Mouse (Mus musculus): ENCODE results near the gene Lgals3bp. TPM values are rescaled to one million over a fixed set of nuclear protein-coding genes. Genes with fewer than 3 reads are reported as not detected.

The Lgals3bp gene
- total and polyA plus RNA-seq, 3 experiments, result 67.3 to 338 (median 146) TPM

DNA sequence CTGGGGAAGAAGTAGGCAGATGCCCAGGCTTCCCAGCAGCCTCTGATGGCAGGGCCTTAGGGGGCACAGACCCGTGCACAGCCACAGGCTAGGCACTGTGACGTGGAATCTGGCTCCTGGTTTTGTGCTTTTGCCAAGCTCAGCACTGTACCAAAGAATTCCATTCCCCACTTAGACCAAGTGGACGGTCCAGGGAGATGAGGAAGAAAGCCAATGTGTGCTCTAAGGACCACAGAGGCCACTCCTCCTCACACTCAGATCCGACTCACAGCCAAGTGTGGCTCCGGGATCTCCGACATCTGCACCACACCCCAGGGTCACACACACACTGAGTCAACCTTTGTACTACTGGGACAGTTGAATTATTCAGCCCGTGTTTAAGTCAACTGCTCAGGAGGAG is 14.2 kb upstream of the Lgals3bp start:
- no peaks in the 10 kb centered on the region for H3K9me3 ChIP-seq (replicated peaks; ENCODE audit: low read length)
- H3K27ac ChIP-seq (ENCODE audit: insufficient read depth, low read depth), result no peak overlapping the region
- in situ Hi-C loops (cut with MboI; ENCODE audit: low pct_ligation_motif_present, low pct_unique_long_range_greater_than_20kb, low sequenced_read_pairs), result no loop called here
- H3K4me3 ChIP-seq (replicated peaks in 1 of 3; ENCODE audit: low read depth in 2 of 3, low read length in 2 of 3, poor library complexity in 1 of 3), result no peak overlapping the region
- no peak overlapping the region for H3K9ac ChIP-seq (ENCODE audit: insufficient read depth, low read depth)
- no peak for DNase-seq (ENCODE audit: extremely low read depth)
- peaks cover 16% of the 10 kb centered on the region for H3K79me2 ChIP-seq (replicated peaks; ENCODE audit: control insufficient read depth, extremely low read depth, insufficient read depth, poor library complexity, severe bottlenecking)
- TF ChIP-seq IRF4 (IDR thresholded peaks at IDR 0.05; ENCODE audit: low read depth, low read length) (no peak), TBP (conservative IDR thresholded peaks at IDR 0.05; ENCODE audit: low read depth, low read length) (no peak), USF2 (conservative IDR thresholded peaks at IDR 0.05; ENCODE audit: low read depth, low read length) (no peak), CHD2 (IDR thresholded peaks at IDR 0.05; ENCODE audit: low read length) (no peak), POLR2AphosphoS2 (IDR thresholded peaks at IDR 0.05; ENCODE audit: low read depth, low read length) (no peak), MAZ (IDR thresholded peaks at IDR 0.05; ENCODE audit: low read depth, low read length) (no peak), HCFC1 (IDR thresholded peaks at IDR 0.05; ENCODE audit: low read depth, low read length) (no peak), SMC3 (IDR thresholded peaks at IDR 0.05; ENCODE audit: low read depth, low read length) (no peak), ZC3H11A (IDR thresholded peaks at IDR 0.05; ENCODE audit: low read depth, low read length) (no peak), MEF2A (IDR thresholded peaks at IDR 0.05; ENCODE audit: borderline replicate concordance, low read depth, low read length) (no peak), UBTF (IDR thresholded peaks at IDR 0.05; ENCODE audit: low read depth, low read length) (no peak), EP300 (IDR thresholded peaks at IDR 0.05; ENCODE audit: low read length) (no peak), RAD21 (IDR thresholded peaks at IDR 0.05; ENCODE audit: low read depth, low read length) (no peak), JUN (IDR thresholded peaks at IDR 0.05; ENCODE audit: insufficient read depth, low read depth, low read length) (no peak), NRF1 (IDR thresholded peaks at IDR 0.05; ENCODE audit: low read depth, low read length) (no peak), KAT2A (IDR thresholded peaks at IDR 0.05; ENCODE audit: insufficient replicate concordance, low read length) (no peak), USF1 (IDR thresholded peaks at IDR 0.05; ENCODE audit: low read depth, low read length) (no peak), NELFE (IDR thresholded peaks at IDR 0.05; ENCODE audit: low read depth, low read length) (no peak), CTCF (conservative IDR thresholded peaks at IDR 0.05 in 1 of 2, IDR thresholded peaks at IDR 0.05 in 1 of 2; ENCODE audit: low read depth in 2 of 2, low read length in 2 of 2) (no peak), MAX (IDR thresholded peaks at IDR 0.05; ENCODE audit: low read length) (no peak)
- H3K4me2 ChIP-seq (ENCODE audit: insufficient read depth, low read depth, poor library complexity, severe bottlenecking), result no peak overlapping the region
- H3K36me3 ChIP-seq (replicated peaks in 1 of 2; ENCODE audit: control insufficient read depth in 1 of 2, insufficient read depth in 1 of 2, low read length in 1 of 2), result peaks cover 47 to 66% of the 10 kb centered on the region in 2 experiments
- dilution Hi-C loops (cut with MboI; ENCODE audit: extremely low pct_ligation_motif_present, extremely low pct_unique_long_range_greater_than_20kb, low sequenced_read_pairs), result no loop called here
- peaks cover 18 to 34% of the 10 kb centered on the region in 2 experiments for H3K4me1 ChIP-seq (ENCODE audit: control insufficient read depth in 1 of 2, insufficient read depth in 2 of 2)
- no peaks in the 10 kb centered on the region for H3K27me3 ChIP-seq (replicated peaks)

DNA sequence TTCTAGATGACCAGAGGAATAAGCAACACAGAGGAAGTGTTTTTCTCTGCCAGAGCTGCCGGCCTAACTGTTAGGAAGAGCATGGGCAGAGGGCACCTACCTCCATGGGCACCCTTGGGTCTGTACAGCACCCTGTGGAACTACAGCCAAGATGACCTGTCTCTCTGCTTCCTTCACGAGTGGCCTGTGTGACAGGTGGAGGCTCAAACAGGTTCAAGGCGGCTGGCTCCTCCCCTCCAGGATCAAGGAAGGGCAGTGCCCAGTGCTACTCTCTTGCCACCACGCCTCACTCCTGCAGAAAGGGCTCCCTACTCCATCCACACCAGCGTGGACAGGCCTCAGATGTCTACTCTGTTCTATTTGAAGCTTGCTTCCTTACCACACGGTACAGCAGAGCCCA is 13.7 kb upstream of the Lgals3bp start:
- DNase-seq (ENCODE audit: extremely low read depth), result no peak
- Histone ChIP-seq H3K4me3 (replicated peaks in 1 of 3; ENCODE audit: low read depth in 2 of 3, low read length in 2 of 3, poor library complexity in 1 of 3) (no peak overlapping the region), H3K4me1 (ENCODE audit: control insufficient read depth in 1 of 2, insufficient read depth in 2 of 2) (peaks cover 18 to 34% of the 10 kb centered on the region in 2 experiments), H3K27ac (ENCODE audit: insufficient read depth, low read depth) (no peak overlapping the region), H3K36me3 (replicated peaks in 1 of 2; ENCODE audit: control insufficient read depth in 1 of 2, insufficient read depth in 1 of 2, low read length in 1 of 2) (peaks cover 51 to 70% of the 10 kb centered on the region in 2 experiments), H3K27me3 (replicated peaks) (no peaks in the 10 kb centered on the region), H3K4me2 (ENCODE audit: insufficient read depth, low read depth, poor library complexity, severe bottlenecking) (no peak overlapping the region), H3K79me2 (replicated peaks; ENCODE audit: control insufficient read depth, extremely low read depth, insufficient read depth, poor library complexity, severe bottlenecking) (peaks cover 16% of the 10 kb centered on the region), H3K9me3 (replicated peaks; ENCODE audit: low read length) (no peaks in the 10 kb centered on the region), H3K9ac (ENCODE audit: insufficient read depth, low read depth) (no peak overlapping the region)
- dilution Hi-C loops (cut with MboI; ENCODE audit: extremely low pct_ligation_motif_present, extremely low pct_unique_long_range_greater_than_20kb, low sequenced_read_pairs) (no loop called here), in situ Hi-C loops (cut with MboI; ENCODE audit: low pct_ligation_motif_present, low pct_unique_long_range_greater_than_20kb, low sequenced_read_pairs) (no loop called here)
- TF ChIP-seq SMC3 (IDR thresholded peaks at IDR 0.05; ENCODE audit: low read depth, low read length) (no peak), MYC (IDR thresholded peaks at IDR 0.05; ENCODE audit: low read depth, low read length) (no peak), JUND (conservative IDR thresholded peaks at IDR 0.05; ENCODE audit: low read depth, low read length) (no peak), ZC3H11A (IDR thresholded peaks at IDR 0.05; ENCODE audit: low read depth, low read length) (no peak), MAFK (IDR thresholded peaks at IDR 0.05; ENCODE audit: insufficient replicate concordance, low read length) (no peak), ELF1 (IDR thresholded peaks at IDR 0.05; ENCODE audit: low read depth, low read length) (no peak), SIN3A (IDR thresholded peaks at IDR 0.05; ENCODE audit: low read length) (no peak), NELFE (IDR thresholded peaks at IDR 0.05; ENCODE audit: low read depth, low read length) (no peak), MXI1 (IDR thresholded peaks at IDR 0.05; ENCODE audit: low read depth, low read length) (no peak), USF2 (conservative IDR thresholded peaks at IDR 0.05; ENCODE audit: low read depth, low read length) (no peak), RAD21 (IDR thresholded peaks at IDR 0.05; ENCODE audit: low read depth, low read length) (no peak), GABPA (IDR thresholded peaks at IDR 0.05; ENCODE audit: insufficient replicate concordance, low read depth, low read length) (no peak)

All from CH12.LX (cell line).